Mouse (Mus musculus): ENCODE measurements at regions not wholly inside any gene's neighbourhood (a gene's known extent, or its start where the extent isn't known, plus 50 kb on each side); places are given as distances from the start of the nearest gene placed in this dataset.

GRCm38 (mm10) chr4:152878941-152879340 lies 401.3 kb upstream of the Kcnab2 start:
- TF ChIP-seq CTCF (IDR thresholded peaks at IDR 0.05; ENCODE audit: low read depth): no peak
- TF ChIP-seq EP300 (IDR thresholded peaks at IDR 0.05; ENCODE audit: low read depth): no peak

Data from heart, postnatal 0 days (tissue).